Mouse (Mus musculus): ENCODE data around the gene Gin1. TPM values are rescaled to one million over a fixed set of nuclear protein-coding genes. Genes with fewer than 3 reads are reported as not detected.
"Not testable (repeated sequence)": the region's sequence is repeated elsewhere in the genome, so short reads cannot be mapped to it uniquely, and the experiment has no call there.

Gene Gin1
- polyA plus RNA-seq (2017; shearing (Covaris generic)), result 10 to 100 TPM; 27.2 to 31.3 TPM

DNA sequence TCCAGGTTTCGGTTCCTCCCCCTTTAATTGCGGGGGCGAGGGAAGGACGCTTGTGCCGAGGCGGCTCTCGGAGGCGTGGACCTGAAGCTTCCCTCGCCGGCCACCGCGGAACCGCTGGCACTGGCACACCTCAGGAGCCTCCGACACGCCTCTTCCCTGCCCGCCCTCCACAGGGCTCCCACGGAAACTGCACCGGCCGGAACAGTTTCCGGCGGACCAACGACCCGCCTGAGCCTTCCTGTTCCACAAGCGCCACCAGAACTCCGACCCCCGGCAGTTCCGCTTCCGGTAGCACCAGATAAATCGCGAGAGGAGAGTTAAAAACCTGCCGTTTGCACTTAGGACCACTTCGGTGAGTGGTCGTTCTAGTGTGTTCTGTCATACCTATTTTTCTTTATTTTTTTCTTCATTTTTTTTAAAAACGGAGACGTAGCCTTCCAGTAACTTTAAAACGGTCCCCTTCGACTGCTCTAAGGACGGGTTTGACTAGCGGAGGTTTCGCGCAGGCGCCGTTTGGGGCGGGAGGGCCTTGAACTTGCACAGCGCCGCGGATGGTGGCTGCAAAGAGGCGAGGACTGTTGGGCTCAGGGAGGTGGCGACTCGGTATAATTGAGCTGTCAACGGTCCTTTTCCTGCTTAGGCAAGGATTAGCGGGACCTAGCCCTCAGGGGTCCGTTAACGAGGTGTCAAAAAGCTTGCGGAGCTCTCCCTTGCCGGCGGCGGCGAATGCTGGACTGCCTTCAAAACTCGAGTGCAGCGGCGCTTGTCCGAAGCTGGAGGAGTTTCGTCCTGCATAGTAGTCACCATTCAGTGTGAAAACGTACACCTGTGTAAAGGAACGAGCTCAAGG lies at the start of gene Gin1, which contains the start of gene Ppip5k2:
Gene Gin1 (plus strand): TSS at position 269 of the 850 bp plus-strand sequence.
Gene Ppip5k2 (minus strand): TSS at position 508 of the 850 bp plus-strand sequence.
- ATAC-seq, result peak; percentile 89

DNA sequence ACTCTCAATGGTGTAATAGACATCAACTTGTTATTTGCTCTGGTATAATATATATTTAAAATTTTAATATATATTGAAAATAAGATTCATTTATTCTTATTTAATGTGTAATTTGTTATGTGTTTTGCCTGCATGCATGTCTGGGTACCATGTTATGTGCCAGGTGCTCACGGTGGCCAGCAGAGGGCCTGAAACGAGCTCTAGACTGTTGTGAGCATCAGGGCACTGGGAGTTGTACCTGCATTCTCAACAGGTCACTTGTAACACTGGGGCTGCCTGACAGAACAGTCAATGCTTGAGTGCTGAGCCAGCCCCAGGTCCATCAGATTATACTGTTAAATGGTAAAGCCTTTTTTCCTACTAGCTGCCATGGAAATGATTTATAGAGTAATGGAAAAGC lies 43.2 kb upstream of the Gin1 start:
- peak; percentile 47 for ATAC-seq

DNA sequence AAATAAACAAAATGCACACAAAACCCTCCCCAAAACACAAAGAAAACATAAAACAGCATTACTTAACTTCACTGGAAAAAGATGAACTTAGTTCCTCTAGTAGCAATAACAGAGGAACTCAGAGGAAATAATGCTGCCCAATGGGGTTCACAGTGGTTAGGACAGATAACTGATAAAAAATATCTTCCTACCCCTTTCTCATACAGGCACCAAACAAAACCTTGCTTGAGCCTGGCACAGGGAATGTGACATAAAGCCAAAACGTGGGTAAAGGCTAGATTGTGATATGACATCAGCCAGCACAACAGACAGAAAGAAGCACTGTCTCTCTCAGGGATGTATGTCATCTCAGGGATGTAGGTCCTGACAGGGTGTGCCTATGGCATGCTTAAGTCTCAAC lies 40.6 kb upstream of the Gin1 start:
- ATAC-seq, result no peak

DNA sequence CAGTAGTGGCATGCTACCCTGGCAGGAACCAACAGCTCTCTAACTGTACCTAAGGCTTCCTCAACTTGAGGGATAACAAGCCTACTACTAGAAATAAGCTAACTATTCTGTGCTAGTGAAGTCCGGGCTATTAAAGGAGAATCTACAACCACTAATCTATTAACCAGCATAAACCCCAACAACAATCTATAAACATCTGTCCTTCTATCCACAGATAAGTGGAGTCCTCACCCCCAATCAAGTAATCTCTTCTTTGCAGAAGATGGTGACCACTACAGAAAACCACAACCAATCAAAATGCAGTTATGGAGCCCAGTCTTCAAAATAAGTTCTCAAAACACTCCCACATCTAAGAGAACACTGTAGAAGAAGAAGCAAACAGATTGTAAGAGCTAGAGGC lies 26.9 kb upstream of the Gin1 start:
- ATAC-seq, result no peak

DNA sequence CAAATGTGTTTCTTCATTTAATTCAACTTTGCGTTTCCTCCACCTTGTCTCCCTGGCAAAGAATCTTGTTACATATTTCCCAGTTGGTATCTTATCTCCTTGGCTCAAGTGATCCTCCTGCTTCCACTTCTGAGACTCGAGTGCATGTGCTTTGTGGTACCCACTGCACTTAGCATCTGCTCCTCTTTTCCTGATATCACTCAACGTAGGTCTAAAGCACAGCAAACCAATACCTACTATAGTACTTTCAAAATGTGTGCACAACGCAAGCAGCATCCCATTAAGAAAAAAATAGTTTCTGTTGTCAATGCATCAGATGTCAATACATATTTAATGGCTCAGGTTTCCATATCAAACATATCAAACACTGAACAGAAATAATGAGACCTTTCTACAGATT lies 24.3 kb upstream of the Gin1 start:
- peak; percentile 9 for ATAC-seq

DNA sequence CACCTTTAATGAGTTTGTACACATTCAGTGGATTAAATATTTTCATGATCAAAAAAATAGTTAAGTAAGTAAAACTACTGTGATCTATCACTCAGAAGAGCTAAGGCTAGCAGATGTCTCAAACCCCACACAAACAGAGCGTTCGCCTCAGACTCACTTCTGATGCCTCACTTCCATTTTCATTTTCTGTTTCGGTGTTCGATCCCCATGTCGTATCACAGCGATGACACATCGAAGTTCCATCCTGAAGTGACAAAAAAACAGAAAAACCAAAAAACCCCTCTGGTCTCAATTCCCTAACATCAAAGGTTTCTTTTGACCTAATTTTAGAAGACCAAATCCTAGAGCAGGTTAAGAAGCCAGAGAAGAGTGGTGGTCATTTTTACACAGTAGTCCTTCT lies 23.7 kb upstream of the Gin1 start:
- ATAC-seq, result peak; percentile 89

DNA sequence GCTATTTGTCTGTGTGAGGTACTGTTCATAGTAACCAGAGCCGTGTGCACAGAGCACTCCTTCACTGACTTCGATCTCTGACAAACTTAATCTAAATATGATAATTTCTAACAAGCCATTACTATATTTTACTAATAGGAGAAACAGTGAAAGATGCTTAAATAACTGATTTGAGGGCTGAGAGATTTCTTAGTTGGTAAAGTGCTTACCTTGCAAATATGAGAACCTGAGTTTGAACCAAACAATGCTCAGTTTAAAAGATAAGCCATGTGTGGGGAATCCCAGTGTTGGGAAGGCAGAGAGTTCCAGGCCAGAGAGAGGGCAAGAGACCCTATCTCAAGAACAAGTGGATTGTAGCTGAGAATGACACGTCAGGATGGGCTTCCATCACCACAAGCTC lies 21.8 kb upstream of the Gin1 start:
- ATAC-seq, result no peak

DNA sequence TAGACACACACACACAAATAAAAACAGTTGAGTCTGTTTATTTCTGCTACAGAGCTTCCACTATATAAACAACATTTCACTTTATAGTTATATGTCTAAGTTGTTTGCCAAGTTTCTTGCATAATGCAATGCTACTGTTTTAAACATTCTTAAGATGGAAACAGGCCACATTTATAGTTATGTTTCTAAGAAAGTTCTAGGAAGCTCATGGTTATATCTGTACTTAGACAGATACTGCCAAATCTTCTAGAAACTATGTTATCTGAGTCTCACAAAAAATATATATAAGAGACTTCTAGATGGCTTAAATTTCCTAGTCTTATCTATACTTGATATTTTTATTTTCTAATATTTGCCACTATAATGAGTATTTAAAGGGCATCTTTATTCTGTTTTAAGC lies 16.8 kb upstream of the Gin1 start:
- no peak for ATAC-seq

DNA sequence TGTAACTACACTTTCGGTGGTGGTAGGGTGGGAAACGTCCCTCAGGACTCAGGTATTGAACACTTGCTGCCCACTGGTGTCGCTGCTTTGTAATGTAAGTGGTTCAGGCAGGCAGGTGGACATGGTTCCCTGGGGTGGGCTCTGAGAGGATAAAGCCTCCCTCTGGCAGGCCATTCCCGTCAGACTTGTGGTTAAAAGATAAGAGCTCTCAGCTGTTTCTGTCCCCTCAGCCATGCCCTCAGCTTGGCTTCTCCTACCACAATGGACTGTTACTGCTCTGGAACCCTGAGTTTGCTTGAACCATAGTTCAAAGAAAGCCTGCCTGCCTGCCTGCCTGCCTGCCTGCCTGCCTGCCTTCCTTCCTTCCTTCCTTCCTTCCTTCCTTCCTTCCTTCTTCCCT lies 15.6 kb upstream of the Gin1 start:
- no peak for ATAC-seq

DNA sequence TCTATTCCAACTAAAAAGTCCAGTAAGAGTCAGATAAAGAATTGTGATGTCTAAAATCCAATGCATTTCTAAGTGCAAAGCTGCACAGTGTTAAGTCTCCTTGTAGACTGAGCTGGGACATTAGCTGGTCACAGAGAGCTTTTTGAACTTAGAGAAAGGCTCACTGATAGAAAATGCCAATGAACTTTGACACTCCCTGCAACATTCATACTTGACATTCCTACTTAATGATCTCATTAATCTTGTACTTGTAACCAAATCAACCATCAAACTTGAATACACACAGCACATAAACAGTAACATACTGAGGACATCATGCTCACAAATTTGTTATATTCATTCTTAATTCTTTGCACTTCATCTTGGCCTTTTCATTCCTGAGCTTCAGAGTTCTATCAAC lies 10.1 kb upstream of the Gin1 start:
- no peak for ATAC-seq

DNA sequence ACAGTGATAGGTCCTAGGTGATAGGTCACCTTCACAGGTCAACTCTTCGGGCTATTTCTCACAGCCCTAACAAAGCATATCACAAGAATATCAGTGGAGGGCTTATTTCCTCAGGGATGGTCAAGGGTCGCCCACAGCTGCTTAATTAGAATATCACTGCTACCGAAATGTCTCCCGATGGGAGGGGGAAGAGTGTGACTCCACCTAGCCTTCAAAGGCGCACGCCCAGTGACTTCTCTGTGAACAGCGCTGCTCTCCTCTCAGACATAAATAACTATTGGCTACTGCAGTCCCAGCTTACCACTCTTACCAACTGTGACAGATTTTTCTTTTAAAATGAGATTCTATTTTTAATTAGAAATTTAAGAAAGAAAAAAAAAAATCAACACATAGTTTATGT lies 9.4 kb upstream of the Gin1 start:
- no peak for ATAC-seq

DNA sequence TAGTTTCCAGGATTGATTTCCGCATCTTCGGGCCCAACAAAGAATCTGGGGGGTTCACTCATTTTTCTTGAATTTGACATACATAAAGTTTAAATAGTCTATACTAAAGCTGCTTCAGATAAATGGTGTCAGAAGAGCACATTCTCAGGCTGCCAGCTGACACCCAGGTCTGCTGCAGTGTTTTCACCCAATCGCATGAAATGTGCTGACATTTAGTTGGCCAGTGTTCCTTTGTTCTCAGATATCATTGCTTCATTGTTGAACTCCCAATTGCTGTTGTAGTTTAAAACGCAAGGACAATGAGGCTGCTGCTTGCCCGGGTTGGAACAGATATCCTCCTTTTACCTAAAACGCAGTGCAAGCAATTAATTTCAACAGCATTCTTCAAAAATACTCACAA lies 8.5 kb upstream of the Gin1 start:
- ATAC-seq, result no peak

DNA sequence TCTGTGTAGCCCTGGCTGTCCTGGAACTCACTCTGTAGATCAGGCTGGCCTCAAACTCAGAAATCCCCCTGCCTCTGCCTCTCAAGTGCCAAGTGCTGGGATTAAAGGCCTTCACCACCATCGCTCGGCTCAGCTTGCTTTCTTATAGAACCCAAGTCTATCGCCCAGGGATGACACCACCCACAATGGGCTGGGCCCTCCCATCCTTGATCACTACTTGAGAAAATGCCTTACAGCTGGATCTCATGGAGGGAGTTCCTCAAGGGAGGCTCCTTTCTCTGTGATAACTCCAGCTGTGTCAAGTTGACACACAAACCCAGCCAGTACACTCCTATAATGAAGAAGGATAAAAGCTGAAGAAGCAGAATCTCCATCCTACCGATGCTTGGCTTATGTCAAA lies 4.3 kb upstream of the Gin1 start:
- ATAC-seq, result not testable (repeated sequence)

DNA sequence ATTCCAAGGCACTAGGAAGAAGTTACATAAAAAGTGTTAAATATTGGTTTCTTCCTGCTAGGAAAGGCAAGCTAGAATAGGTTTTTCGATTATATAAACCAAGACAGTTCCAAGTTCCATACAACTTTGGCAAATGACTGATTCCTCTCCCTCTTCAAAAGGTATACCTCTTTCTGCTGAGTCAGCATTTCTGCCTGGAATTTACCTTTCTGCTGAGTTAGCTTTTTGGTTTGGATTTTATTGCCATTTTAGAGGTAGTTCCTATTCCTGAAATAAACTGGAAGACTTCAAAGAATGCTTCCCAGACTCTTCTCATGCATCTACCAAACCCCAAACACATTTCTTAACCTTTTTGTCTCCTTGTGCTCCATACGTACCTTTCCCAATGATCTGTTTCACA lies 1.9 kb upstream of the Gin1 start:
- ATAC-seq, result no peak

DNA sequence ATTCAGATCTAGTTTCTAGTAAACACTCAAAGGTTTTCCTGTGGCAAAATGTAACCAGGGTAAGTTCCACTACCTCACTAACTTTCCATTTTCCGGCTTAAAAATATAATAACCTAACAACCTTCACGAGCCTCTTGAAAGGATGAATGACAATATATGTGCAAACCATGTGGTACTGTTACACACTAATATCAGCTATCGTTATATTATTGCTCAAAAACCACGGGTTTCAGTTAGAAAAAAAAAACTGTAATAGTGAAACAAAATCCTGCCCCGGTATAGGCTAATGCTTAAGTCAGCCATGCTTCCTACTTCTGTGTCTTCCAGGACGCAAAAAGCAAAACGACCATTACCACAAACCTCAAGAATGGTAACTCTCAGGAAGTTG lies 1.1 kb upstream of the Gin1 start:
- ATAC-seq, result peak; percentile 30

DNA sequence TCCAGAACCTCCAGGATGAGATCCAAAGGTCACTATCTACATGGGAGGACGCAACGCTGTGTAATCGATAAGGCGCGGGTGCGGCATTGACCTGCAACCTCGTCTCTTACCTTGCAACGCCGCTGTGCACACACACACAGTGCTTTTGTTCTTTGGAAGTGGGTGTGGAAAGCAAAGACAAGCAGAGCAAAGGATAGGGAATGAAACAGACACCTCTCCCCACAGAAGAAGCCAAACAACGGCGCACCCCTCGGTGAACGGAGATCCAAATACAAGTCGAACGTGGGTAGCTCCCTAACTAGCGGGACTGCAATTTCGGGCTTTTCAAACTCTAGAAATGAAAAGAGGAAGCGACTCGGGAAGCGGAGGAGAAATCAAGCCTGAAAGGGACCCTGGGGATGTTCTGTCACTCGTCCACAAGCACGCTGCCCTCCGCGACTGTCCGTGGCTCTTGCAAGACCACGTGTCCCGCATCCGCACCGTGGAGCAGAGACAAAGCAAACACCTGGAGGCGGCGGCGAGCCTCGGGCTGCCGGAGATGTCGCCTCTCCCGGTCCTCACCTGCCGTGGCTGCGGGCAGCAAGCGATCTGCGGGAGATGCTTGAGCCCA lies 573 bp upstream of the Gin1 start:
- ATAC-seq, result peak; percentile 5

DNA sequence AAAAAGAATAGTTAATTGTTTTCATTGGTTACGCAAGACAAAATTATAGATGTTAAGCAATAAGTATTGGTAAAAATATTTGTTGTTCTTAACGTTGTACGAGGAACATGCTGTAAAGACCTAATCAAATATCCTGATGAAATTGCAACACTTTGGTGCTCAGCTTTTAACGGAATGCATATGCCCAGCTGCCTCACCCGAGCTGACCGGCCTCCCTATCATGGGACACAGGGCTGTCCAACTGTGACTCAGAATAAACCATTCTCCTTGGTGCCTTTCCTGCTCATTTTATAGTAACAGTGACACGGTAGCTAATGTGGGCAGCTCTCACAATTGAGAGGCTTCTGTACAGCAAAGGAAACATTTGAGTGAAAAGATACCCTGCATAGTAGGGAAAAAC lies 1.1 kb downstream of the Gin1 start:
- ATAC-seq, result no peak

DNA sequence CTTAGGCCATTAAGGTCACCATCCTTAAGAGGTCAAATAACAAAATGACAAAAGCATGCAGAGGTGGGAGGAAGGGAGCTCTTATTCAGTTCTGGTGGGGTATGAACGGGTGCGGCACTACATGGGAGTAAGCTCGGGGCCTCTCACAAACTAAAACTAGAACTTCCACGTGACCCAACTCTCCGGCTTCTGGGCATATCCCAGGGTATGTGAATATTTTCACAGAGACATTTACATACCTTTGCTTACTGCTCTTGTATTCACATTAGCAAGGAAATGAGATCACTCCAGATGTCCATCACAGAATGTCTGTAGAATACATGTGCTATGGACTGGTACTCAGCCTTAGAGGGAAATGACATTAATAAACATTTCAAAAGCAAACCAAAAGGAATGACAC lies 1.8 kb downstream of the Gin1 start:
- ATAC-seq, result no peak

DNA sequence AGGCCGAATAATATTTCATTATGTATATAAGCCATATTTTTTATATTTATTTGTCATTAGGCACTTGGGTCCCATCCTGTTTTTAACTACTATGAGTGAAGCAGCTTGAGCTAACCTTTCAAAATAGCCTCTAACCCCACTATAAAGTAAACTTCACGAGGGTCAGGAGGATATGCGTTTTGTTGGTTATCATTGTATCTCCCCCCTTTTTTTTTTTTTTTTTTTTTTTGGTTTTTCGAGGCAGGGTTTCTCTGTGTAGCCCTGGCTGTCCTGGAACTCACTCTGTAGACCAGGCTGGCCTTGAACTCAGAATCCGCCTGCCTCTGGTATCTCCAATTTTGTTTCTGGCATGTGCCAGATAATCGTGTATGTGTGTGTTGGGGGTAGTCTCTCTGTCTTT lies 3.4 kb downstream of the Gin1 start:
- no peak for ATAC-seq

DNA sequence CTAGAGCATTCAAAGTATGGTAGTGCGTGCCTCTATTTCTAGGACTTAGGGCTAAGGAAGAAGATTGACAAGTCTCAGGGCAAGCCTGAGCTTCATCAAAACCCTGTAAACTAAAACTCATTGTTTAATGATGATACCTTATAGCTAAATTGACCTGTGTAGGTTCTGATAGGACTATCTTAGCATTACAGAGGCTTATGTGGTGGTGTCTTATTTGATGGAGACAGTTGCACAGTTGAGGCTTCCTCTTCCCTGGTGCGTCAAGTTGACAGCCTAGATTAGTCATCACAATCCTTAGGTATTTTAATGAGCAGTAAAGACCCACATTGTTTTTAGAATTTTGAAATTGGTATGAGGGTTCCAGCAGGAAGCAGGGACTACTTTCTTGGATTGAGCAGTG lies 4.0 kb downstream of the Gin1 start:
- ATAC-seq, result no peak

DNA sequence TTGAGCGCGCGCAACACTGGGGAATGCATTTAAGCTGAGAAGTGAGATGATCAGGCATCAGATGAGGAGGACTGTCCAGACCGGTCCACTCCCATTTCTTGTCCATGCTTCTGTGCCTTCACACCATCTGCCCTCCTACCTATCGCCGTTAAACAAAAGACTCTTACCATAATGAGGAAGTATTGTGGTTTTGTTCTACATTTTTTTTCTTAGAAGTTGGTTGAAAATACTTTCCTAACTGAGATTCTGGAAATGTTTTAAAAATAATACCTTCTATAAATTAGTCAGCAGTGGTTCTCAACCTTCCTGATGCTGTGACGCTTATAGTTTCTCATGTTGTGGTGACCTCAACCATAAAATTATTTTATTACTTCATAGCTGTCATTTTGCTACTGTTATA lies 11.7 kb downstream of the Gin1 start:
- ATAC-seq, result no peak

DNA sequence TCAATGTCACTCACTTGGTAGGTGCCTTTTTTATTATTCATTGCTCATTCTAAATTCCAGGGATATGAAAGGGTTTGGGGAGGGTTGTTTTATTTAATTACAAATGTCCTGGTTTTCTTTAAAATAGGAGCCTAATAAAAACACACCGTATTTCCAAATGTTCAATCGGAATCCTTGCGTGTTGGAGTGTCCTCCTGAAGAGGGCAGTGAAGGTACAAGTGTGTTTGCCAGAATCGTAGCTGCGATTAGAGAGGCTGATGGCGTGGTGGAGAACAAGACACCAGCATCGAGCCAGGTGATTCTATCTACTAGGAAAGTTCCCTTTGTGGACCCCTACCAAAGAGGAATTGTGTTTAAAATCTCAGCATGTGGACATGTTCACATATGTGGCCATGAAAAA lies 15.0 kb downstream of the Gin1 start:
- ATAC-seq, result no peak

DNA sequence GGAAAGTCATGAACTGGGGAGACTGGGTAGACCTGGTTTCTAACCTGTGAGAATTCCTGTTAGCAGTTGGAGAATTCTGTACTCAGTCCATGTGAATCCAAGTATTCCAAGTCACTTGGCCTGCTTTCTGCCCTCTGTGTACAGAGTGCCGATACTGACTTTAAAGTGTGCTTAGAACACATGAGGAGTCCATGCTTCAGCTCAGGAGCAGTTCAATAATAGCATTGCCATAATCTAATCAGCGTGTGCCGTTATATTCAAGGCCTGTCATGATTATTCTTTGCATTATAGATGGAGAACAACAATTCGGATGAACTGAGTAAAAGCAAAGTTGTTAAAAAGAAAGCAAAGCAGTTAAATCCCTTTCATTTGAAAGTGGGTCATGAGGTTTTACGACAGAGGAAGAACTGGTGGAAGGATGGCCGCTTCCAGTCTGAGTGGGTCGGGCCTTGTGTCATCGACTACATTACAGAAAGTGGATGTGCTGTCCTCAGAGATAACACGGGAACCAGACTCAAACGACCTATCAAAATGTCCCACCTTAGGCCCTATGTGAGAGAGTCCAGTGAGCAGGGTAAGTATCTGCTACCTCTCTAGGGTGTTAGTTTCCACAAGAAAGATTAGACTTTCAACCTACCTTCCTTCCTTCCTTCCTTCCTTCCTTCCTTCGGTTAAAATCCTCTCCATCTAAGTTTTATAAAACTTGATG lies 15.9 kb downstream of the Gin1 start:
- ATAC-seq, result no peak

DNA sequence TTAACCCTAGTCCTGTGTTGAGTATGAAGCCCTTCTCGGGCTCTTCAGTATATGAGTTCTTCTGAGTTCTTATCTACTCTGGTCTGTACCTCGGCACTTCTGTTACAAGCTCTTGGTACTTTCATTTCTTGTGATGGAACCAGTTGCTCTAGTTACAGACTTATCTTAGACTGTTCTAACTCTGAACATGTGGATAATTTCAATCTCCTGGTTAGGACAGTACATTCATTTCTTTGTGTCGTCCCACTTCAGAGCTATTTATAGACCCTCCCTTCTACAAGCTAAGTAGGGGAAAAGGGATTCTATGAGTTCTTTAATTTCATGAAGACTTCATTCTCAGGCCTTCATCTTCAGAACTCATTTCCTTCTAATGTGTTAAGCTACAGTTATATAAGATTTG lies 17.7 kb downstream of the Gin1 start:
- no peak for ATAC-seq

Measured in CD4-positive, CD25-positive, alpha-beta regulatory T cell, adult 4 months (primary cell).